Mouse (Mus musculus) CH12.LX (cell line): Measurements from ENCODE around the gene Ism2. TPM values are rescaled to one million over a fixed set of nuclear protein-coding genes. Genes with fewer than 3 reads are reported as not detected.

Experiments
- DNase-seq: peaks from one replicate; pipeline ENCODE4 v3.0.0-alpha.2; 2013; ENCODE audit errors: extremely low read depth
- H3K27ac ChIP-seq: 2 replicates; pipeline ENCODE4 v1.5.1; 2012; ENCODE audit warnings: low read depth, mild to moderate bottlenecking, control low read depth, moderate library complexity; ENCODE audit not compliant: insufficient read depth
- H3K27me3 ChIP-seq: replicated peaks from 2 replicates; pipeline ENCODE3; 2012; ENCODE audit warnings: inconsistent platforms
- H3K36me3 ChIP-seq, 2 experiments: replicated peaks in 1 of 2; 2 replicates each; pipeline versions ENCODE3 to v1.6.1; 2012; ENCODE audit warnings: inconsistent platforms in 1 of 2, low read length in 1 of 2, mild to moderate bottlenecking in 1 of 2, mixed read lengths in 1 of 2, moderate library complexity in 1 of 2; ENCODE audit not compliant: control insufficient read depth in 1 of 2, insufficient read depth in 1 of 2
- H3K4me1 ChIP-seq, 2 experiments: 2 replicates each; pipeline ENCODE4 v1.6.1; 2012; ENCODE audit warnings: inconsistent platforms in 1 of 2, moderate library complexity in 1 of 2; ENCODE audit not compliant: insufficient read depth in 2 of 2, control insufficient read depth in 1 of 2
- H3K4me2 ChIP-seq: 2 replicates; pipeline ENCODE4 v1.6.1; 2012; ENCODE audit warnings: low read depth, mild to moderate bottlenecking, control low read depth; ENCODE audit not compliant: poor library complexity, insufficient read depth, severe bottlenecking
- H3K4me3 ChIP-seq, 3 experiments: fragments of 150-350 bp in 1 of 3; sonication (generic) in 1 of 3; replicated peaks in 1 of 3; 2 replicates each; pipeline versions ENCODE3 to v1.5.1; 2011 to 2012; ENCODE audit warnings: low read depth in 2 of 3, low read length in 2 of 3, mild to moderate bottlenecking in 2 of 3, moderate library complexity in 2 of 3, control low read depth in 1 of 3, improper control_type of control experiment in 1 of 3, inconsistent platforms in 1 of 3, mixed read lengths in 1 of 3; ENCODE audit not compliant: poor library complexity in 1 of 3
- H3K79me2 ChIP-seq: replicated peaks from 2 replicates; pipeline ENCODE4 v1.6.1; 2012; ENCODE audit warnings: mild to moderate bottlenecking, moderate library complexity; ENCODE audit not compliant: control insufficient read depth, poor library complexity, insufficient read depth, severe bottlenecking; ENCODE audit errors: extremely low read depth
- H3K9ac ChIP-seq: 2 replicates; pipeline ENCODE4 v1.6.1; 2012; ENCODE audit warnings: low read depth, mild to moderate bottlenecking, control low read depth, moderate library complexity; ENCODE audit not compliant: insufficient read depth
- H3K9me3 ChIP-seq: replicated peaks from 2 replicates; pipeline ENCODE3; 2012; ENCODE audit warnings: low read length, inconsistent platforms, mixed read lengths
- BHLHE40 ChIP-seq: IDR thresholded peaks from 2 replicates; pipeline ENCODE4 v1.6.1; 2011; ENCODE audit warnings: mild to moderate bottlenecking, low read depth, low read length, improper control_type of control experiment
- CHD2 ChIP-seq: IDR thresholded peaks from 2 replicates; pipeline ENCODE4 v1.6.1; 2011; ENCODE audit warnings: low read length, improper control_type of control experiment
- CTCF ChIP-seq, 2 experiments: IDR thresholded peaks in 1 of 2; conservative IDR thresholded peaks in 1 of 2; 2 replicates each; pipeline ENCODE4 v1.5.1; 2011 to 2012; ENCODE audit warnings: low read depth in 2 of 2, low read length in 2 of 2, improper control_type of control experiment in 1 of 2, inconsistent platforms in 1 of 2, mild to moderate bottlenecking in 1 of 2, moderate library complexity in 1 of 2
- E2F4 ChIP-seq: IDR thresholded peaks from 2 replicates; pipeline ENCODE4 v1.6.1; 2011; ENCODE audit warnings: low read depth, low read length, improper control_type of control experiment; ENCODE audit not compliant: insufficient replicate concordance
- EP300 ChIP-seq: IDR thresholded peaks from 2 replicates; pipeline ENCODE4 v1.6.1; 2011; ENCODE audit warnings: low read length, improper control_type of control experiment
- ETS1 ChIP-seq: conservative IDR thresholded peaks from 2 replicates; pipeline ENCODE4 v1.6.1; 2012; ENCODE audit warnings: low read depth, mild to moderate bottlenecking, inconsistent platforms, low read length, improper control_type of control experiment, moderate library complexity
- GABPA ChIP-seq: IDR thresholded peaks from 2 replicates; pipeline ENCODE4 v1.6.1; 2012; ENCODE audit warnings: low read depth, low read length, improper control_type of control experiment, inconsistent platforms; ENCODE audit not compliant: insufficient replicate concordance
- HCFC1 ChIP-seq: IDR thresholded peaks from 2 replicates; pipeline ENCODE4 v1.6.1; 2012; ENCODE audit warnings: low read depth, mild to moderate bottlenecking, inconsistent platforms, low read length, improper control_type of control experiment
- JUN ChIP-seq: IDR thresholded peaks from 2 replicates; pipeline ENCODE4 v1.6.1; 2011; ENCODE audit warnings: low read depth, mild to moderate bottlenecking, low read length, improper control_type of control experiment, moderate library complexity; ENCODE audit not compliant: insufficient read depth
- JUND ChIP-seq: conservative IDR thresholded peaks from 2 replicates; pipeline ENCODE4 v1.6.1; 2011; ENCODE audit warnings: low read depth, low read length, improper control_type of control experiment
- KAT2A ChIP-seq: IDR thresholded peaks from 2 replicates; pipeline ENCODE4 v1.6.1; 2012; ENCODE audit warnings: low read length, improper control_type of control experiment, inconsistent platforms; ENCODE audit not compliant: insufficient replicate concordance
- MAFK ChIP-seq: IDR thresholded peaks from 2 replicates; pipeline ENCODE4 v1.6.1; 2011; ENCODE audit warnings: low read length, improper control_type of control experiment; ENCODE audit not compliant: insufficient replicate concordance
- MAX ChIP-seq: IDR thresholded peaks from 2 replicates; pipeline ENCODE4 v1.6.1; 2011; ENCODE audit warnings: low read length, improper control_type of control experiment
- MEF2A ChIP-seq: IDR thresholded peaks from 2 replicates; pipeline ENCODE4 v1.6.1; 2014; ENCODE audit warnings: low read depth, mild to moderate bottlenecking, inconsistent platforms, low read length, improper control_type of control experiment, borderline replicate concordance
- MYC ChIP-seq: IDR thresholded peaks from 2 replicates; pipeline ENCODE4 v1.6.1; 2011; ENCODE audit warnings: low read depth, mild to moderate bottlenecking, improper control_type of control experiment, low read length
- NELFE ChIP-seq: IDR thresholded peaks from 2 replicates; pipeline ENCODE4 v1.6.1; 2011; ENCODE audit warnings: low read depth, low read length, improper control_type of control experiment
- NRF1 ChIP-seq: IDR thresholded peaks from 2 replicates; pipeline ENCODE4 v1.6.1; 2014; ENCODE audit warnings: low read depth, mild to moderate bottlenecking, inconsistent platforms, low read length, improper control_type of control experiment, moderate library complexity
- PAX5 ChIP-seq: IDR thresholded peaks from 2 replicates; pipeline ENCODE4 v1.6.1; 2012; ENCODE audit warnings: low read length, inconsistent platforms, mixed read lengths
- RAD21 ChIP-seq: IDR thresholded peaks from 2 replicates; pipeline ENCODE4 v1.6.1; 2011; ENCODE audit warnings: low read depth, mild to moderate bottlenecking, low read length, improper control_type of control experiment, moderate library complexity
- SIN3A ChIP-seq: IDR thresholded peaks from 2 replicates; pipeline ENCODE4 v1.6.1; 2012; ENCODE audit warnings: low read length, improper control_type of control experiment, inconsistent platforms
- SMC3 ChIP-seq: IDR thresholded peaks from 2 replicates; pipeline ENCODE4 v1.6.1; 2011; ENCODE audit warnings: low read depth, low read length, improper control_type of control experiment
- TBP ChIP-seq: conservative IDR thresholded peaks from 2 replicates; pipeline ENCODE4 v1.6.1; 2011; ENCODE audit warnings: low read depth, low read length, improper control_type of control experiment
- UBTF ChIP-seq: IDR thresholded peaks from 2 replicates; pipeline ENCODE4 v1.6.1; 2012; ENCODE audit warnings: low read depth, mild to moderate bottlenecking, inconsistent platforms, low read length, improper control_type of control experiment, moderate library complexity
- USF1 ChIP-seq: IDR thresholded peaks from 2 replicates; pipeline ENCODE4 v1.6.1; 2014; ENCODE audit warnings: low read depth, mild to moderate bottlenecking, inconsistent platforms, low read length, improper control_type of control experiment
- ZC3H11A ChIP-seq: IDR thresholded peaks from 2 replicates; pipeline ENCODE4 v1.6.1; 2012; ENCODE audit warnings: low read depth, mild to moderate bottlenecking, inconsistent platforms, low read length, improper control_type of control experiment
- ZKSCAN1 ChIP-seq: IDR thresholded peaks from 2 replicates; pipeline ENCODE4 v1.6.1; 2012; ENCODE audit warnings: low read depth, inconsistent platforms, low read length, improper control_type of control experiment, borderline replicate concordance
- ZMIZ1 ChIP-seq: IDR thresholded peaks from 2 replicates; pipeline ENCODE4 v1.6.1; 2012; ENCODE audit warnings: low read depth, mild to moderate bottlenecking, inconsistent platforms, low read length, improper control_type of control experiment
- ZNF384 ChIP-seq: IDR thresholded peaks from 2 replicates; pipeline ENCODE4 v1.6.1; 2012; ENCODE audit warnings: low read depth, low read length, improper control_type of control experiment, inconsistent platforms
- dilution Hi-C: fragments of 300-500 bp; cut with MboI; formaldehyde crosslinking; loops from 2 replicates; pipeline ENCODE4 v1.14.3; 2020; ENCODE audit warnings: low sequenced_read_pairs; ENCODE audit not compliant: extremely low pct_unique_long_range_greater_than_20kb, extremely low pct_ligation_motif_present
- in situ Hi-C: fragments of 300-500 bp; cut with MboI; formaldehyde crosslinking; loops from 3 replicates; pipeline ENCODE4 v1.14.3; 2019; ENCODE audit warnings: low sequenced_read_pairs, low pct_ligation_motif_present, low pct_unique_long_range_greater_than_20kb, mixed read lengths
- polyA plus RNA-seq: library from polyadenylated mRNA; unstranded; fragments of >175 nt; gene quantifications from 2 replicates; pipeline ENCODE4 v1.2.1, GENCODE M21; 2012; ENCODE audit warnings: low read depth; ENCODE audit not compliant: insufficient read length
- total RNA-seq, 2 experiments: library from RNA; depleted of rRNA; stranded (reverse); fragments of 300-350 nt in 1 of 2; fragments of >200 nt in 1 of 2; gene quantifications; 2 replicates each; pipeline ENCODE4 v1.2.3; 2012 to 2014

Ism2 gene
- total and polyA plus RNA-seq, 3 experiments, result 0.08 TPM; not detected in 2

DNA sequence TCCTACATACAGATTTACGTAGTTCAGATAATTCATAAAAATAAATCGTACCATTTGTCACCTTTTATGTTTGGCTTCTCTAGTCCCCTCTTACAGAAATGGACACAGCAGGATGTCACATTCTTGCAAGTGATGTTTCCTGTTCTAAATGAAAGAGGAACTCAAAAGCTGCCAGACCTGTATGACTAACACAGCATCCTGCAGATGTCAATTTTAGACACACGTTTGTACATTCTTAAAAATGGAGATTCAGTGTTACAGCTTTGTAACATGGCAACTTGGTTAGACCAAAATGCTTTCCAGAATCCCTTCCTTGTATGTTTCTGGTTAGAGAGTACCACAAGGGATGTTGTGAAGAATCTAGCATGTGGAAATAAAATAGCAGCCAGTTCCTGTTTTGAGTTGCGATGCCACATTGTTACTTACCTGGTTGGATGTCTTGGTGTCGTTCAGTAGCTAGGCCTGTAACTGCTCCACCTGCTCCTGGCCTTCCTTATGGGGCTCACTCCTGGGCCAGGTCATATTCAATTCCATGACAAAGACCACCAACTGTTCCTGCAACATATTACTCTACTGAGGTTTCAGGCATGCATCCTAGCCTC lies 62.5 kb downstream of the Ism2 start (continued):
- no peak for TF ChIP-seq GABPA

DNA sequence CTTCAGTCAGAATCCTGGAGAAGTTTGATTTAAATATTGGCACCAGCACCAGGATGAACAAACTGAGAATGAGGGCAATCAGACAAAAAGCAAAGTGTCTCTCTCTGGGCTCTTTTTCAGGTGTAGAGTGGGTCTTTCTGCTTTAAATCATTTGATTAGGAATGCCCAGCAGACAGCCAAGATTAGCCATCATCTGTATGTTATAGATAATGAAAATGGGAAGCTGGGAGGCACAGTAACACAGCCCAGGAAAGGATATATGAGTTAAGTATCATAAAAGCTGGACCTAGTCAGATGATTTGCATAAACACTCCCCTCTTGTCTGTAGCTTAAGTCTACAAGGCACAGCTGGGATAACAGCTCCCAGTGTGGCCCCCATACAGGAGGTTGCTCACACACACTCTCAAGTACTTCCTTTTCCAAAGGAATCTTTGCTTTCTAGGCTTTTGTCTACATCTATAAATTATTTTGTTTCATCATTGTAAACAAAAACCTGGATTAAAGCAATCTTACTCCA lies 69.1 kb downstream of the Ism2 start:
- peaks cover 0 to 20% of the 10 kb centered on the region in 2 experiments; a peak in 2 of 4 replicates for H3K4me1 ChIP-seq
- no peak for DNase-seq
- H3K4me3 ChIP-seq, result no peak overlapping the region
- in situ Hi-C loops, result no loop called here
- TF ChIP-seq ZMIZ1 (no peak), NRF1 (no peak), ZC3H11A (no peak), CTCF (conservative IDR thresholded peaks at IDR 0.05 in 1 of 2, IDR thresholded peaks at IDR 0.05 in 1 of 2; ENCODE audit: low read depth in 2 of 2, low read length in 2 of 2) (no peak), MAFK (no peak), RAD21 (no peak), ZKSCAN1 (no peak), UBTF (no peak), TBP (no peak), E2F4 (no peak), CHD2 (no peak), MAX (no peak), MEF2A (no peak)
- H3K27me3 ChIP-seq, result no peaks in the 10 kb centered on the region
- H3K9me3 ChIP-seq, result peaks cover 5% of the 10 kb centered on the region
- no peak overlapping the region for H3K9ac ChIP-seq
- no peaks in the 10 kb centered on the region for H3K79me2 ChIP-seq
- no peak overlapping the region for H3K27ac ChIP-seq
- H3K4me2 ChIP-seq, result no peak overlapping the region
- H3K36me3 ChIP-seq, result peaks cover 0 to 6% of the 10 kb centered on the region in 2 experiments
- dilution Hi-C loops, result no loop called here

DNA sequence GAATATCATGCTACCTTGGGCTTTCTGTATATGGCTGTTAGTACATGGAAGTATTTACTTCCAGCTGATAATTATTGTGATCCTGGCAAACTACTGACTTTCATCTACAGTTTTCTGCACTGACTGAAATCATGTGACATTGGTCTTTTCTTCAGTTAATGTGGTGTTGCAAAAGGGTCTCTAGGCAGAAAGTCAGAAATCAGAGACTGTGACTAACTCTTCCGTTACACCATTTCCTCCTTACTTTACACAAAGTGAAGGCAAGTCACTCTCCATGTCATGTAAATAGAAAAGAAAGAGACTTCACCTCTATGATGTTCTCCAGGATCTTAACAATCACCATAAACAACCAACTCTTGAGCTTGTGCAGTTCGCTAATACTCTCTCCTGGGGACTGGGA lies 69.9 kb downstream of the Ism2 start:
- Histone ChIP-seq H3K4me2 (no peak overlapping the region), H3K27ac (no peak overlapping the region), H3K9me3 (peaks cover 5% of the 10 kb centered on the region), H3K9ac (no peak overlapping the region), H3K79me2 (no peaks in the 10 kb centered on the region), H3K36me3 (peaks cover 0 to 10% of the 10 kb centered on the region in 2 experiments), H3K4me1 (peaks cover 0 to 20% of the 10 kb centered on the region in 2 experiments; a peak in 2 of 4 replicates), H3K4me3 (no peak overlapping the region), H3K27me3 (no peaks in the 10 kb centered on the region)
- in situ Hi-C loops, result no loop called here
- no peak for DNase-seq
- no peak for TF ChIP-seq EP300
- TF ChIP-seq TBP, result no peak
- no peak for TF ChIP-seq HCFC1
- no peak for TF ChIP-seq NELFE
- TF ChIP-seq CHD2, result no peak
- no peak for TF ChIP-seq ZNF384
- TF ChIP-seq PAX5, result no peak
- no peak for TF ChIP-seq SMC3
- no peak for TF ChIP-seq MEF2A
- no peak for TF ChIP-seq BHLHE40
- TF ChIP-seq MYC, result no peak
- TF ChIP-seq ETS1, result no peak
- no peak for TF ChIP-seq USF1
- no peak for TF ChIP-seq JUN
- no peak for TF ChIP-seq SIN3A
- TF ChIP-seq KAT2A, result no peak
- no peak for TF ChIP-seq JUND
- dilution Hi-C loops, result no loop called here
